Mouse (Mus musculus) lung, adult 2 months (tissue): ENCODE results near the gene Haspin.

Experiments used
- CTCF ChIP-seq: fragments of 200-500 bp; IDR thresholded peaks from 2 replicates; pipeline ENCODE4 v1.5.1; 2011; ENCODE audit warnings: mild to moderate bottlenecking, low read length, control low read depth; ENCODE audit not compliant: insufficient read depth
- POLR2A ChIP-seq: fragments of 200-500 bp; IDR thresholded peaks from 2 replicates; pipeline ENCODE4 v1.6.1; 2011; ENCODE audit warnings: low read depth, mild to moderate bottlenecking, control low read depth, low read length, borderline replicate concordance; ENCODE audit errors: extremely low read depth

DNA sequence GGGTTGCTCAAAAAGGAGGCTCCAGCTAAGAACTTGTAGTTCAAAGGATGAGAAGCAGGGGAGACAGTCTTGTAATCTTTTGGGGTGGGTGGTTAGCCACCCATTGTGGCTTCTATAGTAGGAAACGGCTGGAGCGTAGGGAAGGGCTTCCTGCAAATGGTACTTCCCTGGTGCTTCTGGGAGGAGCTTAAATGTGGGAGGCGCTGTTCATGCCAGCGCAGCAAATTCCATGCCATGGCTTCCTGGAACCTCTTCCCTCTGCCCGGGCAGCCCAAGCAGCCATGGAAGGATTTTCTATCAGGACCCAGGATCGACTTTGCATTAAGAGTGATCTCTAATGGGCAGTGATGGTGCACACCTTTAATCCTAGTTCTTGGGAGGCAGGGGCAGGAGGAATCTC lies 30.5 kb upstream of the Haspin start:
- TF ChIP-seq CTCF (no peak), POLR2A (no peak)
